Mouse (Mus musculus): ENCODE data around the gene Mr1.

Gene Mr1

GRCm38 (mm10) chr1:155097931-155098485 lies 48.6 kb downstream of the Mr1 start:
- in situ Hi-C loops (cut with MboI, MseI) = loop anchor here in 1 of 2 experiments (5.0 kb wide), 2 partner anchors 46 to 119 kb away; no protein-coding TSS in a partner anchor

GRCm38 (mm10) chr1:155097354-155097753 lies 49.3 kb downstream of the Mr1 start:
- in situ Hi-C loops (cut with MboI, MseI) = loop anchor here in 1 of 2 experiments (5.0 kb wide), 2 partner anchors 45 to 120 kb away; no protein-coding TSS in a partner anchor

- in situ Hi-C loops (cut with MboI, MseI) = loop anchor here in 1 of 2 experiments (5.0 kb wide), 2 partner anchors 44 to 121 kb away; no protein-coding TSS in a partner anchor
Observed at GRCm38 (mm10) chr1:155096620-155097261, 49.9 kb downstream of the Mr1 start.

- in situ Hi-C loops (cut with MboI, MseI) = no loop called here
Observed at GRCm38 (mm10) chr1:155093971-155094707, 52.5 kb downstream of the Mr1 start.

GRCm38 (mm10) chr1:155093145-155093791 lies 53.3 kb downstream of the Mr1 start:
- in situ Hi-C loops (cut with MboI, MseI) = no loop called here

- in situ Hi-C loops (cut with MboI, MseI) = no loop called here
Observed at GRCm38 (mm10) chr1:155091842-155092800, 54.5 kb downstream of the Mr1 start.

GRCm38 (mm10) chr1:155091374-155091841 lies 55.2 kb downstream of the Mr1 start:
- in situ Hi-C loops (cut with MboI, MseI) = no loop called here

GRCm38 (mm10) chr1:155090736-155091135 lies 55.9 kb downstream of the Mr1 start:
- in situ Hi-C loops (cut with MboI, MseI) = no loop called here

- in situ Hi-C loops (cut with MboI, MseI) = no loop called here
Observed at GRCm38 (mm10) chr1:155090327-155090726, 56.3 kb downstream of the Mr1 start.

GRCm38 (mm10) chr1:155088847-155089603 lies 57.6 kb downstream of the Mr1 start:
- in situ Hi-C loops (cut with MboI, MseI) = loop anchor here in 1 of 2 experiments (5.0 kb wide), 1 partner anchor 37 kb away; no protein-coding TSS in a partner anchor

- in situ Hi-C loops (cut with MboI, MseI) = loop anchor here in 1 of 2 experiments (5.0 kb wide), 1 partner anchor 36 kb away; no protein-coding TSS in a partner anchor
Observed at GRCm38 (mm10) chr1:155088046-155088445, 58.6 kb downstream of the Mr1 start.

GRCm38 (mm10) chr1:155086893-155087292 lies 59.7 kb downstream of the Mr1 start:
- in situ Hi-C loops (cut with MboI, MseI) = loop anchor here in 1 of 2 experiments (5.0 kb wide), 1 partner anchor 35 kb away; no protein-coding TSS in a partner anchor

- in situ Hi-C loops (cut with MboI, MseI) = loop anchor here in 1 of 2 experiments (5.0 kb wide), 1 partner anchor 34 kb away; no protein-coding TSS in a partner anchor
Observed at GRCm38 (mm10) chr1:155086416-155086815, 60.2 kb downstream of the Mr1 start.

GRCm38 (mm10) chr1:155084839-155085238 lies 61.8 kb downstream of the Mr1 start:
- in situ Hi-C loops (cut with MboI, MseI) = loop anchor here in 1 of 2 experiments (5.0 kb wide), 1 partner anchor 33 kb away; no protein-coding TSS in a partner anchor

GRCm38 (mm10) chr1:155083271-155084265 lies 63.0 kb downstream of the Mr1 start:
- in situ Hi-C loops (cut with MboI, MseI) = no loop called here

- in situ Hi-C loops (cut with MboI, MseI) = no loop called here
Observed at GRCm38 (mm10) chr1:155082965-155083268, 63.7 kb downstream of the Mr1 start.

- in situ Hi-C loops (cut with MboI, MseI) = no loop called here
Observed at GRCm38 (mm10) chr1:155082158-155082964, 64.3 kb downstream of the Mr1 start.

Measured in T-helper 17 cell (primary cell).